Mouse (Mus musculus) hindbrain, embryonic 11.5 days (tissue): Measurements from ENCODE around the gene Bach2. TPM values are rescaled to one million over a fixed set of nuclear protein-coding genes. Genes with fewer than 3 reads are reported as not detected.

Experiments
- ATAC-seq: fragments of 200-750 bp; cut with Nextera tagmentation; 2 replicates; pipeline ENCODE4 v1.8.0; 2017; ENCODE audit warnings: mild to moderate bottlenecking, moderate TSS enrichment, moderate library complexity; ENCODE audit not compliant: low FRiP score
- DNase-seq: peaks from one replicate; pipeline ENCODE4 v3.0.0-alpha.2; 2015; ENCODE audit warnings: low spot score
- H3K27ac ChIP-seq: fragments of 300-500 bp; sonication (generic); 2 replicates; pipeline ENCODE4 v1.5.1; 2014; ENCODE audit warnings: mild to moderate bottlenecking, low read depth, low read length
- H3K27me3 ChIP-seq: fragments of 300-500 bp; sonication (generic); 2 replicates; pipeline ENCODE4 v1.6.1; 2014; ENCODE audit warnings: mild to moderate bottlenecking, low read length, moderate library complexity, mixed read lengths; ENCODE audit not compliant: control insufficient read depth, insufficient read depth
- H3K36me3 ChIP-seq: fragments of 300-500 bp; sonication (generic); 2 replicates; pipeline ENCODE4 v1.6.1; 2014; ENCODE audit warnings: mild to moderate bottlenecking, low read length, moderate library complexity, mixed read lengths; ENCODE audit not compliant: control insufficient read depth, insufficient read depth
- H3K4me1 ChIP-seq: fragments of 300-500 bp; sonication (generic); replicated peaks from 2 replicates; pipeline ENCODE4 v1.6.1; 2014; ENCODE audit warnings: low read length, mixed read lengths; ENCODE audit not compliant: control insufficient read depth, insufficient read depth
- H3K4me2 ChIP-seq: fragments of 300-500 bp; sonication (generic); replicated peaks from 2 replicates; pipeline ENCODE4 v1.6.1; 2014; ENCODE audit warnings: mild to moderate bottlenecking, low read depth, low read length
- H3K4me3 ChIP-seq: fragments of 300-500 bp; sonication (generic); 2 replicates; pipeline ENCODE4 v1.5.1; 2014; ENCODE audit warnings: low read depth, low read length
- H3K9ac ChIP-seq: fragments of 300-500 bp; sonication (generic); 2 replicates; pipeline ENCODE4 v1.6.1; 2014; ENCODE audit warnings: low read depth, low read length
- H3K9me3 ChIP-seq: fragments of 300-500 bp; sonication (generic); 2 replicates; pipeline ENCODE4 v1.6.1; 2016; ENCODE audit warnings: low read length; ENCODE audit not compliant: control insufficient read depth
- WGBS: fragments of 180-500 bp; shearing (Covaris S2); extraction: QIAGEN DNeasy Blood & Tissue Kit; methylation state at CpG from one replicate; pipeline ENCODE4 v1.1.7; 2014; 5-methylcytosine and 5-hydroxymethylcytosine counted together
- polyA plus RNA-seq: library from polyadenylated mRNA; unstranded; fragments of >200 nt; fragmentation: Nextera tagmentation; extraction: Ambion mirVana; gene quantifications from 2 replicates; pipeline ENCODE4 v1.2.1, GENCODE M21; 2014

Bach2 gene
- polyA plus RNA-seq, 1 experiment from 2014 or later = 23.9 TPM

GRCm38 (mm10) chr4:32202362-32202761 is 36.2 kb upstream of the Bach2 start:
- H3K27me3 ChIP-seq = no peaks in the 10 kb centered on the region
- H3K9ac ChIP-seq = no peak overlapping the region
- H3K4me1 ChIP-seq = no peaks in the 10 kb centered on the region
- H3K9me3 ChIP-seq = no peaks in the 10 kb centered on the region
- 92% methylated on average over 5 of the region's 5 CpGs for WGBS
- DNase-seq = no peak
- no peaks in the 10 kb centered on the region for H3K36me3 ChIP-seq
- H3K27ac ChIP-seq = no peak overlapping the region
- no peak overlapping the region for H3K4me3 ChIP-seq
- no peak for ATAC-seq
- H3K4me2 ChIP-seq = no peak overlapping the region

- H3K4me2 ChIP-seq = no peak overlapping the region
- no peak overlapping the region for H3K4me3 ChIP-seq
- no peaks in the 10 kb centered on the region for H3K9me3 ChIP-seq
- WGBS = 89% methylated on average over 4 of the region's 4 CpGs
- H3K27ac ChIP-seq = no peak overlapping the region
- ATAC-seq (no peak), DNase-seq (no peak)
- H3K4me1 ChIP-seq = no peaks in the 10 kb centered on the region
- H3K9ac ChIP-seq = no peak overlapping the region
- H3K36me3 ChIP-seq = no peaks in the 10 kb centered on the region
- no peaks in the 10 kb centered on the region for H3K27me3 ChIP-seq
These were observed 33.8 kb upstream of the Bach2 start for GRCm38 (mm10) chr4:32204819-32205218.

- H3K9me3 ChIP-seq = no peaks in the 10 kb centered on the region
- no peak overlapping the region for H3K9ac ChIP-seq
- no peak overlapping the region for H3K27ac ChIP-seq
- ATAC-seq (no peak), DNase-seq (no peak)
- H3K27me3 ChIP-seq = no peaks in the 10 kb centered on the region
- H3K4me3 ChIP-seq = no peak overlapping the region
- 81% methylated on average over 2 of the region's 2 CpGs for WGBS
- no peaks in the 10 kb centered on the region for H3K36me3 ChIP-seq
- H3K4me2 ChIP-seq = no peak overlapping the region
- H3K4me1 ChIP-seq = no peaks in the 10 kb centered on the region
These were observed 32.8 kb upstream of the Bach2 start for GRCm38 (mm10) chr4:32205825-32206224.

- no peak overlapping the region for H3K27ac ChIP-seq
- H3K27me3 ChIP-seq = no peaks in the 10 kb centered on the region
- 94% methylated on average over 2 of the region's 2 CpGs for WGBS
- ATAC-seq (no peak), DNase-seq (no peak)
- no peak overlapping the region for H3K4me2 ChIP-seq
- no peaks in the 10 kb centered on the region for H3K9me3 ChIP-seq
- no peak overlapping the region for H3K4me3 ChIP-seq
- H3K36me3 ChIP-seq = no peaks in the 10 kb centered on the region
- H3K9ac ChIP-seq = no peak overlapping the region
- no peaks in the 10 kb centered on the region for H3K4me1 ChIP-seq
These were observed 28.6 kb upstream of the Bach2 start for GRCm38 (mm10) chr4:32209995-32210394.

DNA sequence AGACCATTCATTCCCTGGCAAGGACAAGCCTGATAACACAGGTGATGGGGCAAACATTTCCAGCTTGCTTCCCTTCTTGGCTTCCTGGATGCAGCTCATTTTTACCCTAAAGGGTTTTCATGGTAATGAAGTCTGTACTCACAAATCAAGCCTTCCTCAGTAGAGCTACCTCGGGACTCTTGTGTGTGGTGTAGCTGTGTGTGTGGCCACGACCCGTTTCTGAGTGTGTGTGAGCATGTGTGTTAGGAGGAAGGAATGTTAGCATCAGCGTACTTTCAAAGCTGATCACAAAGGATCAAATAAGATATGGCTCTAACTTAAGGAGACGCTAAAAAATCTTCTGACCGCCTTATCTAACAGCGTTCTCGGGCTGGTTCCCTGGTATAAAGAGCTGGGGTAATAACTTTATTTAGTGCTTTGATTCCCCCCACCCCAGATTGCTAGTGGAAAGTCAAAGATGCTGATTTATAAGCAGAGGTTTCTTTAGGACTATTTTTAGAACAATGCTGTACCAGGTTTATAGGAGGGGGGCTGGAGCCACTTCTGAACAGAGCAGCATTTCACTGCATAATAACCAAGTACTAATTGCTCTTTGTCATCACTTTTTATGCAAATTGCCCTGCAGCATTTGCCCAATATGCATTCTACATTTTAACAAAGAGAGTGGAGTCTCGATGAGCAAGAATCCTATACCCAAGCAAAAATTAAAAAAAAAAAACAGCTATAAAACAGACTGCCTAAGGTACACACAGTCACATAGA is 28.0 kb upstream of the Bach2 start:
- H3K4me1 ChIP-seq = no peaks in the 10 kb centered on the region
- H3K27me3 ChIP-seq = no peaks in the 10 kb centered on the region
- H3K4me2 ChIP-seq = no peak overlapping the region
- no peak overlapping the region for H3K9ac ChIP-seq
- ATAC-seq (no peak), DNase-seq (no peak)
- 88% methylated on average over 9 of the region's 9 CpGs for WGBS
- H3K36me3 ChIP-seq = no peaks in the 10 kb centered on the region
- no peaks in the 10 kb centered on the region for H3K9me3 ChIP-seq
- H3K4me3 ChIP-seq = no peak overlapping the region
- no peak overlapping the region for H3K27ac ChIP-seq

- no peaks in the 10 kb centered on the region for H3K9me3 ChIP-seq
- ATAC-seq (no peak), DNase-seq (no peak)
- no peak overlapping the region for H3K9ac ChIP-seq
- no peaks in the 10 kb centered on the region for H3K4me1 ChIP-seq
- no peak overlapping the region for H3K4me2 ChIP-seq
- no peak overlapping the region for H3K4me3 ChIP-seq
- H3K27me3 ChIP-seq = no peaks in the 10 kb centered on the region
- no peak overlapping the region for H3K27ac ChIP-seq
- H3K36me3 ChIP-seq = no peaks in the 10 kb centered on the region
These were observed 26.0 kb upstream of the Bach2 start for GRCm38 (mm10) chr4:32212593-32212992.

- WGBS = 88% methylated on average over 4 of the region's 4 CpGs
- no peak for DNase-seq
- H3K9ac ChIP-seq = no peak overlapping the region
- ATAC-seq = no peak
- no peaks in the 10 kb centered on the region for H3K27me3 ChIP-seq
- H3K4me1 ChIP-seq = peaks cover 6% of the 10 kb centered on the region; the same call in 1 of the 2 replicates
- H3K4me2 ChIP-seq = no peak overlapping the region
- H3K4me3 ChIP-seq = no peak overlapping the region
- H3K27ac ChIP-seq = no peak overlapping the region
- no peaks in the 10 kb centered on the region for H3K9me3 ChIP-seq
- no peaks in the 10 kb centered on the region for H3K36me3 ChIP-seq
These were observed 22.1 kb upstream of the Bach2 start for GRCm38 (mm10) chr4:32216466-32216865.

- no peaks in the 10 kb centered on the region for H3K36me3 ChIP-seq
- DNase-seq (no peak), ATAC-seq (no peak)
- no peaks in the 10 kb centered on the region for H3K9me3 ChIP-seq
- H3K4me1 ChIP-seq = peaks cover 6% of the 10 kb centered on the region; the same call in 1 of the 2 replicates
- WGBS = 77% methylated on average over 3 of the region's 3 CpGs
- no peak overlapping the region for H3K4me3 ChIP-seq
- no peak overlapping the region for H3K9ac ChIP-seq
- H3K4me2 ChIP-seq = no peak overlapping the region
- H3K27me3 ChIP-seq = no peaks in the 10 kb centered on the region
- H3K27ac ChIP-seq = no peak overlapping the region
These were observed 21.6 kb upstream of the Bach2 start for GRCm38 (mm10) chr4:32217016-32217415.

- Histone ChIP-seq H3K27ac (no peak overlapping the region), H3K4me3 (no peak overlapping the region), H3K36me3 (no peaks in the 10 kb centered on the region), H3K27me3 (no peaks in the 10 kb centered on the region), H3K4me1 (peaks cover 6% of the 10 kb centered on the region; the same call in 1 of the 2 replicates), H3K4me2 (no peak overlapping the region), H3K9ac (no peak overlapping the region), H3K9me3 (no peaks in the 10 kb centered on the region)
- DNase-seq (no peak), ATAC-seq (no peak)
- WGBS = 95% methylated on average over 12 of the region's 12 CpGs
These were observed 21.0 kb upstream of the Bach2 start for GRCm38 (mm10) chr4:32217593-32217992.
